Mouse (Mus musculus) hindbrain, postnatal 0 days (tissue): ENCODE measurements around the gene Nxn. TPM values are rescaled to one million over a fixed set of nuclear protein-coding genes. Genes with fewer than 3 reads are reported as not detected.

Experiments used
- ATAC-seq: fragments of 200-750 bp; cut with Nextera tagmentation; 2 replicates; pipeline ENCODE4 v1.8.0; 2017; ENCODE audit warnings: mild to moderate bottlenecking, moderate TSS enrichment, moderate library complexity
- DNase-seq: peaks from one replicate; pipeline ENCODE4 v3.0.0-alpha.2; 2015; ENCODE audit warnings: low spot score
- H3K27ac ChIP-seq: fragments of 300-500 bp; sonication (generic); 2 replicates; pipeline ENCODE4 v1.5.1; 2014; ENCODE audit warnings: mild to moderate bottlenecking
- H3K27me3 ChIP-seq: fragments of 300-500 bp; sonication (generic); 2 replicates; pipeline ENCODE4 v1.6.1; 2014; ENCODE audit warnings: low read length, mixed read lengths; ENCODE audit not compliant: insufficient read depth
- H3K36me3 ChIP-seq: fragments of 300-500 bp; sonication (generic); 2 replicates; pipeline ENCODE4 v1.6.1; 2014; ENCODE audit warnings: low read length, mixed read lengths; ENCODE audit not compliant: insufficient read depth
- H3K4me1 ChIP-seq: fragments of 300-500 bp; sonication (generic); 2 replicates; pipeline ENCODE4 v1.6.1; 2014; ENCODE audit warnings: antibody characterized with exemption, low read length, mixed read lengths; ENCODE audit not compliant: insufficient read depth
- H3K4me2 ChIP-seq: fragments of 300-500 bp; sonication (generic); 2 replicates; pipeline ENCODE4 v1.6.1; 2014; ENCODE audit warnings: low read depth, mild to moderate bottlenecking, low read length, moderate library complexity, mixed read lengths
- H3K4me3 ChIP-seq: fragments of 300-500 bp; sonication (generic); 2 replicates; pipeline ENCODE4 v1.5.1; 2014; ENCODE audit warnings: low read length
- H3K9ac ChIP-seq: fragments of 300-500 bp; sonication (generic); replicated peaks from 2 replicates; pipeline ENCODE4 v1.6.1; 2014; ENCODE audit warnings: mild to moderate bottlenecking, low read length, moderate library complexity, mixed read lengths
- H3K9me3 ChIP-seq: fragments of 300-500 bp; sonication (generic); 2 replicates; pipeline ENCODE4 v1.6.1; 2016; ENCODE audit warnings: low read length, mixed read lengths
- CTCF ChIP-seq: IDR thresholded peaks from 2 replicates; pipeline ENCODE4 v1.5.1; 2016; ENCODE audit warnings: antibody characterized with exemption, control low read depth, low read depth
- WGBS: fragments of 180-500 bp; shearing (Covaris S2); extraction: QIAGEN DNeasy Blood & Tissue Kit; methylation state at CpG from one replicate; pipeline ENCODE4 v1.1.7; 2014; 5-methylcytosine and 5-hydroxymethylcytosine counted together
- polyA plus RNA-seq: library from polyadenylated mRNA; unstranded; fragments of >200 nt; fragmentation: Nextera tagmentation; extraction: Ambion mirVana; gene quantifications from 2 replicates; pipeline ENCODE4 v1.2.1, GENCODE M21; 2015
- total RNA-seq: library from RNA; depleted of rRNA; stranded (reverse); fragments of >200 nt; gene quantifications from 2 replicates; pipeline ENCODE4 v1.2.3, GENCODE M21; 2014

The Nxn gene
- total and polyA plus RNA-seq, 2 experiments from 2014 or later, result 21.2 to 36.6 TPM

DNA sequence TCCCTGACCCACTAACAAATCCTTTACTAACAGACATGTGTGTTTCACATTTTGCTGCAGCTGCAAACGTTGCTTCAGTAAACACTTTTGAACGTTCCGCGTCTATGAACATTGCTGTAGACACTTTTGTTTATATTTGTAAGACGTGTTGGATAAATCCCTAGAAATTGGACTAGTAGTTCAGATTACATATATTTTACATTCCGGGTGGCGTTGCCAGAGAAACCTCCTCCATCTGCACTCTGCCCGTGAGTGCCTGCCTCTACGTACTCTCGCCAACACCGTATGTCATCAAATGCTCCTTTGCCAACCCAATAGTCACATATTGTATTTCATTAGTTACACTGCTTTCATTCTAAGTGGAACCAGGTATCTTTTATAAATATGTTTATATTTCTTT, 59.8 kb downstream of the Nxn start:
- no peaks in the 10 kb centered on the region for H3K27me3 ChIP-seq
- no peak overlapping the region for H3K9ac ChIP-seq
- no peak for TF ChIP-seq CTCF
- H3K27ac ChIP-seq, result no peak overlapping the region
- no peak overlapping the region for H3K4me3 ChIP-seq
- DNase-seq (peak; percentile 43), ATAC-seq (no peak)
- H3K4me1 ChIP-seq, result peaks cover 3% of the 10 kb centered on the region; the same call in 1 of the 2 replicates
- no peaks in the 10 kb centered on the region for H3K36me3 ChIP-seq
- 0 out of 2 replicates have a peak overlapping the region, but pooled peaks have one; percentile 10 for H3K4me2 ChIP-seq
- WGBS, result 56% methylated on average over 11 of the region's 11 CpGs
- H3K9me3 ChIP-seq, result no peaks in the 10 kb centered on the region

DNA sequence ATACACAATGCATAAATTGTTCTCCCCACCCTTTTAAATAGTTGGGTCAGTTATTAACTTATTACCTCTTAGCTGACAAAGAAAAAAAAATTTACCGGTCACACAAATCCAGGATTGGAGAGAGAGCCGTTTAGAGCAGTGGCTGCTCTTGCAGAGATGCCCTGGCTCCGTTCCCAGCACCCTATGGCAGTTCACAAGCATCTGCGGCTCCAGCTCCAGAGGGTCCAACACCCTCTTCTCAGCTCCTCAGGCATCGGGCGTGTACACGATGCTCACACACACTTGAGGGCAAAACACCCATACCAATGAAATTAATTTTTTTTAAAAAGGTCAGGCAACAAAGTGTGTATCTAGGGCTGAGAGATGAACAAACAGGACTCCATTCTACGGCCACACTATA, 60.3 kb downstream of the Nxn start:
- DNase-seq, result no peak
- no peak overlapping the region for H3K27ac ChIP-seq
- H3K4me1 ChIP-seq, result peaks cover 3% of the 10 kb centered on the region; the same call in 1 of the 2 replicates

DNA sequence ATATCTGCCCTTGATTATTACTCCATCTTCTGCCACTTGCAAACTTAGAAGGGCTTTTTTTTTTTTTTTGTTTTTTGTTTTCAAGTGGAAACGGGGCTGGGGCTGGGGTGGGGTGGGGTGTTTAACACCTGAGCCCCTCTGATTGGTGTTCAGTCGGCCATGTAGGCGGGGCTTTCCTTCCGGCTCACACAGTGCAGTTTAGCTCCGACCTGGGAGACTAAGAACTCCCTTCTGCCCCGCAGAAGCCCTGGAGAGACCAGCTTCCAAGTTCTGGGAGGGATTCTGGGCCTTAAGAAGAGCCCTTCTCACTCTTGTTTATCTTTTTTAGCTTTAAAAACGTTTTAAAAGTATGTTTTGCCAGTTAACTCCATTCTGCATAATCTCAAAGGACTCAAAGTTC, 61.2 kb downstream of the Nxn start:
- WGBS, result 23% methylated on average over 7 of the region's 7 CpGs
- no peak for ATAC-seq

More for the DNA sequence above, 60.3 kb downstream of the Nxn start:
- Histone ChIP-seq H3K9ac (no peak overlapping the region), H3K4me2 (0 out of 2 replicates have a peak overlapping the region, but pooled peaks have one; percentile 10), H3K27me3 (no peaks in the 10 kb centered on the region), H3K9me3 (no peaks in the 10 kb centered on the region), H3K36me3 (no peaks in the 10 kb centered on the region), H3K4me3 (no peak overlapping the region)
- no peak for TF ChIP-seq CTCF
- 60% methylated on average over 8 of the region's 8 CpGs for WGBS
- ATAC-seq, result no peak

DNA sequence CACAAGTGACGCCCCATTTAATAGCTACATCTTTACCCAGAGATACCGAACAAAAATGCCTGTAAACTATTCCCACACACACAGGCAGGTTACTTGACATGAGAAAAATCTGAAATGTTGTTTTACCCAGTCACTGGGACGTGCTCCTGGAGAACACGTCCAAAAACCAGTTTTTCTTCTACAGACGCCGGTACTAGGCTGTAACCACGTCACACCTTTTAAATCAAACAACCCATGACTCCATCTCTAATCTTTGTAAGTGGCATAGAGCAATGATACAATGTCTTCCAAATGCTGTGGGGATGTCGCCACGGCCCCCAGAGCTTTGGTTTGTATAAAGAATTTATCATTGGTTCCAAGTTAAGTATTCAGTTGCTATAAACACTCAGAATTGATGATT, 61.7 kb downstream of the Nxn start:
- ATAC-seq (no peak), DNase-seq (no peak)
- H3K4me1 ChIP-seq, result peaks cover 3% of the 10 kb centered on the region; the same call in 1 of the 2 replicates
- no peaks in the 10 kb centered on the region for H3K36me3 ChIP-seq
- H3K4me3 ChIP-seq, result no peak overlapping the region
- no peak overlapping the region for H3K9ac ChIP-seq
- H3K9me3 ChIP-seq, result no peaks in the 10 kb centered on the region
- TF ChIP-seq CTCF, result no peak
- H3K27me3 ChIP-seq, result no peaks in the 10 kb centered on the region
- H3K27ac ChIP-seq, result no peak overlapping the region
- H3K4me2 ChIP-seq, result no peak overlapping the region
- WGBS, result 86% methylated on average over 9 of the region's 9 CpGs

More for the DNA sequence above, 61.2 kb downstream of the Nxn start:
- TF ChIP-seq CTCF, result no peak
- H3K9me3 ChIP-seq, result no peaks in the 10 kb centered on the region
- H3K27me3 ChIP-seq, result no peaks in the 10 kb centered on the region
- H3K4me3 ChIP-seq, result no peak overlapping the region
- peaks cover 3% of the 10 kb centered on the region; the same call in 1 of the 2 replicates for H3K4me1 ChIP-seq
- H3K4me2 ChIP-seq, result no peak overlapping the region
- H3K36me3 ChIP-seq, result no peaks in the 10 kb centered on the region
- DNase-seq, result no peak
- H3K27ac ChIP-seq, result no peak overlapping the region
- no peak overlapping the region for H3K9ac ChIP-seq

DNA sequence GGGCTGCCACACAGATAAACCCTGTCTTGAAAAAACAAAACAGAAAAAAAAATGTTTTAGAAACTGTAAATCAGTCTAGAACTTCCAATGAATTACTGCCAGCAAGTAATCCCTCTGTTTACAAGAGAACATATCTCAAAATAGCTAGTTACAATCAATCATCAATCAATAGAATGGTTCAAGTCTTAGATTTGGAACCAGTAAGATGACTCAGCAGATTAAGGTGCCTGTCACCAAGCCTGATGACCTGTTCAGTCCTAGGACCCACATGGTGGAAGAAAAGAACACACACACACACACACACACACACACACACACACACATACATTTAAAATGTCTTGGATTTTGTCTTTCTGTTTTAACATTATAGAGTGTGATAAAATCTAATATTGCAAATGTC, 62.7 kb downstream of the Nxn start:
- Histone ChIP-seq H3K9ac (no peak overlapping the region), H3K4me3 (no peak overlapping the region), H3K27me3 (no peaks in the 10 kb centered on the region), H3K4me2 (no peak overlapping the region), H3K36me3 (no peaks in the 10 kb centered on the region), H3K9me3 (no peaks in the 10 kb centered on the region), H3K4me1 (no peaks in the 10 kb centered on the region; the same call in 1 of the 2 replicates), H3K27ac (no peak overlapping the region)
- TF ChIP-seq CTCF, result no peak
- no peak for DNase-seq
- ATAC-seq, result no peak

DNA sequence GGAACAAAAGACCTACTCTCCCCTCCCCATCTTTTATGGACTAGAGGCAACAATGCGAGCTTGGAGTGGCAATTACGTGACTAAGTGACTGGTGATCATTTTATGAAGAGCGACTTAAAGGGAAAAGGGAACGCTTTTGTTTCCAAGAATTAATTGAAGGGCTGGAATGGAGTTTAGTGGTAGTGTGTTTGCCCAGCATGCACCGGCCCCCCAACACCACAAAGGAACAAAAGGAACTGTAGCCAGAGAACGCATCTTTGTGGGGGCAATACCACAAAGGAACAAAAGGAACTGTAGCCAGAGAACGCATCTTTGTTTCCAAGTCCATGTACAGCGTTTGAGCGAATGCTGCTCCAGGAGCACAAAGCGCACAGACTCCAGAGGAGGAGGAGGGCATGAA, 64.0 kb downstream of the Nxn start:
- ATAC-seq (no peak), DNase-seq (no peak)
- Histone ChIP-seq H3K9me3 (no peaks in the 10 kb centered on the region), H3K9ac (no peak overlapping the region), H3K27me3 (no peaks in the 10 kb centered on the region), H3K4me3 (no peak overlapping the region), H3K4me1 (no peaks in the 10 kb centered on the region), H3K4me2 (no peak overlapping the region), H3K36me3 (no peaks in the 10 kb centered on the region), H3K27ac (no peak overlapping the region)
- WGBS, result 26% methylated on average over 10 of the region's 10 CpGs
- no peak for TF ChIP-seq CTCF

DNA sequence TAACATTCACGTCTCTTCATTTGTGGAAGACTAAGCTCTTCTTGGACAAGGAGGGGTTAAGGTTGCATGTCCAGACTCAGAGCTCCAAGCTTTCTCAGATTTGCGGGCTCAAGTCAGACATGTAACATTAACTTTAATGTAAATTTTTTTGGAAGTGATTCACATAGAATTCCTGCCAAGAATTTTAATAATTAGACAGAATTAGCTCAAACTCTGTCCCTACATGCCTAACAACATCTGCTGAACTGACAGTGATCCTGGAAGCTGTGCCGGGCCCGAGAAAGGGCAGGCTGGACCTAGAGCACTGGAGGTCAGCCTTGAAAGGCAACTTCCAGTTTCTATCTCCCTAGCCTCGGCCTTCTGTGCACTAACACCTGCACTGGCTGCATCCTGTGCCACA, 66.7 kb downstream of the Nxn start:
- no peaks in the 10 kb centered on the region for H3K36me3 ChIP-seq
- no peak overlapping the region for H3K9ac ChIP-seq
- H3K27me3 ChIP-seq, result no peaks in the 10 kb centered on the region
- ATAC-seq (no peak), DNase-seq (no peak)
- H3K4me3 ChIP-seq, result no peak overlapping the region
- no peak overlapping the region for H3K27ac ChIP-seq
- no peaks in the 10 kb centered on the region for H3K9me3 ChIP-seq
- H3K4me2 ChIP-seq, result no peak overlapping the region
- no peak for TF ChIP-seq CTCF
- WGBS, result 45% methylated on average over 5 of the region's 5 CpGs
- H3K4me1 ChIP-seq, result peaks cover 8% of the 10 kb centered on the region
